ENCODE assay signal across 17 mouse cellular contexts in genomic region chr5:115701981-115702380, GRCm38 (mm10).
"Had no signal": no experiment of that assay in that cellular context is flagged by ENCODE, and none has a peak within 500 bp of the region (broad histone marks: within the 10 kb centered on the region; RNA-seq: fewer than 3 reads in every experiment).

No protein-coding gene starts in this region.

- H3K4me3 ChIP-seq: lung, embryonic 15.5 days; megakaryocyte, embryonic 14.5 days; midbrain, embryonic 13.5 days; midbrain, embryonic 15.5 days; neural tube, embryonic 12.5 days; stomach, embryonic 15.5 days had no signal

- H3K9me3 ChIP-seq: lung, embryonic 15.5 days; midbrain, embryonic 13.5 days; midbrain, embryonic 15.5 days; neural tube, embryonic 12.5 days; stomach, embryonic 15.5 days had no signal

- H3K4me2 ChIP-seq: lung, embryonic 15.5 days; midbrain, embryonic 11.5 days; midbrain, embryonic 13.5 days; midbrain, embryonic 15.5 days; neural tube, embryonic 12.5 days; stomach, embryonic 15.5 days had no signal

- H3K27me3 ChIP-seq: lung, embryonic 15.5 days; midbrain, embryonic 13.5 days; midbrain, embryonic 15.5 days; stomach, embryonic 15.5 days had no signal

- H3K4me1 ChIP-seq: lung, embryonic 15.5 days; neural tube, embryonic 12.5 days; stomach, embryonic 15.5 days had no signal

- DNase-seq: liver, postnatal 0 days; lung, adult 2 months; lung, postnatal 14 days; lung, postnatal 36 days; right cerebral cortex, postnatal 14 days; thymus, adult 2 months; thymus, postnatal 25 days; thymus, postnatal 4 days had no signal

- H3K27ac ChIP-seq: lung, embryonic 15.5 days; macrophage; midbrain, embryonic 13.5 days; midbrain, embryonic 15.5 days; neural tube, embryonic 12.5 days; stomach, embryonic 15.5 days; stomach, postnatal 0 days had no signal

- H3K9ac ChIP-seq: liver, postnatal 0 days; lung, embryonic 15.5 days; midbrain, embryonic 13.5 days; midbrain, embryonic 15.5 days; neural tube, embryonic 12.5 days; stomach, embryonic 15.5 days had no signal

- H3K36me3 ChIP-seq: lung, embryonic 15.5 days; midbrain, embryonic 13.5 days; midbrain, embryonic 15.5 days; neural tube, embryonic 12.5 days; stomach, embryonic 15.5 days had no signal
